Mouse (Mus musculus) thymus, postnatal 4 days (tissue): Measurements from ENCODE around the gene Atp2b1.
A peak's percentile ranks its signal among the peaks of the same experiment; 100 is the strongest.

ENCODE experiments used
- DNase-seq: peaks from one replicate; pipeline ENCODE4 v3.0.0; 2021

Gene Atp2b1

GRCm38 (mm10) chr10:98913961-98914809, at the start of gene Atp2b1:
Atp2b1 (plus strand) TSS chr10:98914406.
- peak; percentile 98 for DNase-seq

GRCm38 (mm10) chr10:98864851-98865250, 49.4 kb upstream of the Atp2b1 start:
- no peak for DNase-seq

- DNase-seq: no peak
These were observed 47.3 kb upstream of the Atp2b1 start for GRCm38 (mm10) chr10:98866836-98867370.

- no peak for DNase-seq
These were observed 45.8 kb upstream of the Atp2b1 start for GRCm38 (mm10) chr10:98868351-98868908.

- no peak for DNase-seq
These were observed 36.4 kb upstream of the Atp2b1 start for GRCm38 (mm10) chr10:98877855-98878254.

- DNase-seq: no peak
These were observed 35.6 kb upstream of the Atp2b1 start for GRCm38 (mm10) chr10:98878636-98879035.

- DNase-seq: no peak
These were observed 34.1 kb upstream of the Atp2b1 start for GRCm38 (mm10) chr10:98880057-98880456.

GRCm38 (mm10) chr10:98880711-98881110, 33.5 kb upstream of the Atp2b1 start:
- DNase-seq: no peak

- DNase-seq: no peak
These were observed 32.7 kb upstream of the Atp2b1 start for GRCm38 (mm10) chr10:98881492-98881891.

- DNase-seq: no peak
These were observed 31.6 kb upstream of the Atp2b1 start for GRCm38 (mm10) chr10:98882587-98882986.

GRCm38 (mm10) chr10:98884445-98884844, 29.8 kb upstream of the Atp2b1 start:
- DNase-seq: no peak

- no peak for DNase-seq
These were observed 27.4 kb upstream of the Atp2b1 start for GRCm38 (mm10) chr10:98886770-98887271.

GRCm38 (mm10) chr10:98891361-98891760, 22.8 kb upstream of the Atp2b1 start:
- no peak for DNase-seq

GRCm38 (mm10) chr10:98897507-98897906, 16.7 kb upstream of the Atp2b1 start:
- DNase-seq: no peak

- no peak for DNase-seq
These were observed 16.1 kb upstream of the Atp2b1 start for GRCm38 (mm10) chr10:98897913-98898748.

- no peak for DNase-seq
These were observed 12.7 kb upstream of the Atp2b1 start for GRCm38 (mm10) chr10:98901533-98901932.

GRCm38 (mm10) chr10:98905987-98906386, 8.2 kb upstream of the Atp2b1 start:
- DNase-seq: no peak

- DNase-seq: no peak
These were observed 7.2 kb upstream of the Atp2b1 start for GRCm38 (mm10) chr10:98906941-98907549.

GRCm38 (mm10) chr10:98913610-98913960, 621 bp upstream of the Atp2b1 start:
- no peak for DNase-seq

GRCm38 (mm10) chr10:98914810-98915241, 620 bp downstream of the Atp2b1 start:
- DNase-seq: no peak

GRCm38 (mm10) chr10:98915398-98915931, 1.3 kb downstream of the Atp2b1 start:
- DNase-seq: peak; percentile 76
